Mouse (Mus musculus) gastrocnemius, postnatal 36 days (tissue): ENCODE data around the gene Ddx23. TPM values are rescaled to one million over a fixed set of nuclear protein-coding genes. Genes with fewer than 3 reads are reported as not detected.

Source experiments
- DNase-seq, 2 experiments: peaks; one replicate each; pipeline ENCODE4 v3.0.0; 2022
- intact Hi-C: fragments of 180-260 bp; cut with DNase I; formaldehyde crosslinking; loops from one replicate; pipeline ENCODE4 v1.15.1; 2025
- total RNA-seq, 2 experiments: library from RNA; stranded (reverse); gene quantifications; 2 replicates each; pipeline ENCODE4 v1.2.3; 2021

Gene Ddx23
- total RNA-seq, 2 experiments from 2014 or later, result 50.0 to 56.2 TPM

GRCm38 (mm10) chr15:98610131-98610633 is 52.5 kb downstream of the Ddx23 start:
- DNase-seq, result no peak
- intact Hi-C loops, result no loop called here

GRCm38 (mm10) chr15:98609331-98610130 is 53.2 kb downstream of the Ddx23 start, which contains the start of gene Adcy6:
Adcy6 (minus strand) TSS chr15:98610076.
- intact Hi-C loops, result no loop called here
- DNase-seq, result peak; percentile 63 to 74

- DNase-seq, result no peak
- intact Hi-C loops, result no loop called here
Observed at GRCm38 (mm10) chr15:98608784-98609250, 53.9 kb downstream of the Ddx23 start.

GRCm38 (mm10) chr15:98608058-98608783 is 54.5 kb downstream of the Ddx23 start:
- intact Hi-C loops, result no loop called here
- DNase-seq, result no peak

GRCm38 (mm10) chr15:98607557-98607956 is 55.1 kb downstream of the Ddx23 start:
- intact Hi-C loops, result no loop called here
- peak in 1 of 2 experiments; percentile 55 for DNase-seq

GRCm38 (mm10) chr15:98606739-98607138 is 56.0 kb downstream of the Ddx23 start:
- intact Hi-C loops, result no loop called here

GRCm38 (mm10) chr15:98606051-98606536 is 56.6 kb downstream of the Ddx23 start:
- DNase-seq, result no peak
- intact Hi-C loops, result no loop called here

More at GRCm38 (mm10) chr15:98606739-98607138, 56.0 kb downstream of the Ddx23 start:
- DNase-seq, result no peak

GRCm38 (mm10) chr15:98604041-98604575 is 58.6 kb downstream of the Ddx23 start:
- intact Hi-C loops, result no loop called here
- DNase-seq, result peak in 1 of 2 experiments; percentile 6

- intact Hi-C loops, result no loop called here
- peak in 1 of 2 experiments; percentile 16 for DNase-seq
Observed at GRCm38 (mm10) chr15:98602921-98603458, 59.7 kb downstream of the Ddx23 start.

- intact Hi-C loops, result no loop called here
- DNase-seq, result peak in 1 of 2 experiments; percentile 34
Observed at GRCm38 (mm10) chr15:98602191-98602881, 60.4 kb downstream of the Ddx23 start.

- peak in 1 of 2 experiments; percentile 2 for DNase-seq
- intact Hi-C loops, result no loop called here
Observed at GRCm38 (mm10) chr15:98601832-98602190, 60.9 kb downstream of the Ddx23 start.

- no peak for DNase-seq
- intact Hi-C loops, result no loop called here
Observed at GRCm38 (mm10) chr15:98600036-98600709, 62.5 kb downstream of the Ddx23 start.

- no peak for DNase-seq
- intact Hi-C loops, result no loop called here
Observed at GRCm38 (mm10) chr15:98596609-98597008, 66.1 kb downstream of the Ddx23 start.

Other genes starting within 250 kb of the Ddx23 start
- gene Olfr282, start 231.7 kb downstream of the Ddx23 start, total RNA-seq, result not detected
- not detected for gene Olfr281, start 210.3 kb downstream of the Ddx23 start, total RNA-seq
- not detected for gene OR5BS1P, start 193.0 kb downstream of the Ddx23 start, total RNA-seq
- not detected for gene Lalba, start 180.2 kb downstream of the Ddx23 start, total RNA-seq
- not detected for gene Olfr279, start 170.5 kb downstream of the Ddx23 start, total RNA-seq
- gene Kansl2, start 128.6 kb downstream of the Ddx23 start, total RNA-seq, result 10 to 100 TPM; 62.2 to 64.5 TPM
- 10 to 100 TPM; 12.4 to 17.9 TPM for gene Ccnt1, start 92.0 kb downstream of the Ddx23 start, total RNA-seq
- under 1 TPM in 1 of 2 experiments, not detected in 1; 0.87 TPM for gene 4930415O20Rik, start 91.9 kb downstream of the Ddx23 start, total RNA-seq
- 10 to 100 TPM; 24.2 to 26.7 TPM for gene Adcy6, start 52.8 kb downstream of the Ddx23 start, total RNA-seq
- gene Cacnb3, start 32.1 kb downstream of the Ddx23 start, total RNA-seq, result 1 to 10 TPM; 2.5 to 4.2 TPM
- 1 to 10 TPM in 1 of 2 experiments, under 1 TPM in 1; 0.81 to 1.5 TPM for gene Rnd1, start 14.6 kb upstream of the Ddx23 start, total RNA-seq
- gene Ccdc65, start 45.3 kb upstream of the Ddx23 start, total RNA-seq, result not detected
- gene Fkbp11, start 65.3 kb upstream of the Ddx23 start, total RNA-seq, result 1 to 10 TPM; 1.4 to 1.7 TPM
- 1 to 10 TPM; 7.4 to 8.2 TPM for gene Arf3, start 100.3 kb upstream of the Ddx23 start, total RNA-seq
- gene Wnt10b, start 115.3 kb upstream of the Ddx23 start, total RNA-seq, result under 1 TPM; 0.69 to 0.87 TPM
- not detected for gene Wnt1, start 127.0 kb upstream of the Ddx23 start, total RNA-seq
- gene Ddn, start 146.6 kb upstream of the Ddx23 start, total RNA-seq, result under 1 TPM; 0.28 to 0.96 TPM
- gene Prkag1, start 168.6 kb upstream of the Ddx23 start, total RNA-seq, result 10 to 100 TPM; 39.3 to 50.3 TPM
- gene Kmt2d, start 208.3 kb upstream of the Ddx23 start, total RNA-seq, result 10 to 100 TPM; 42.7 to 46.4 TPM
- 1 to 10 TPM; 1.9 to 3.1 TPM for gene Rhebl1, start 231.6 kb upstream of the Ddx23 start, total RNA-seq
- gene Dhh, start 235.6 kb upstream of the Ddx23 start, total RNA-seq, result under 1 TPM; 0.41 to 0.96 TPM